Mouse (Mus musculus) ES-Bruce4 (cell line): Measurements from ENCODE around the gene Anxa6. TPM values are rescaled to one million over a fixed set of nuclear protein-coding genes. Genes with fewer than 3 reads are reported as not detected.

Source experiments
- H3K27ac ChIP-seq: 2 replicates; pipeline ENCODE4 v1.5.1; 2012; ENCODE audit warnings: low read length, inconsistent platforms; ENCODE audit not compliant: insufficient read depth
- H3K27me3 ChIP-seq: 2 replicates; pipeline ENCODE4 v1.6.1; 2012; ENCODE audit warnings: mild to moderate bottlenecking, low read length, inconsistent platforms; ENCODE audit not compliant: control insufficient read depth, poor library complexity, insufficient read depth, severe bottlenecking
- H3K36me3 ChIP-seq: 2 replicates; pipeline ENCODE4 v1.6.1; 2012; ENCODE audit warnings: inconsistent platforms, mild to moderate bottlenecking, low read length, moderate library complexity; ENCODE audit not compliant: control insufficient read depth, poor library complexity, insufficient read depth, severe bottlenecking
- H3K4me1 ChIP-seq: one replicate; pipeline ENCODE4 v1.8.1; 2011; ENCODE audit warnings: low read length; ENCODE audit not compliant: control insufficient read depth, insufficient read depth
- H3K4me3 ChIP-seq: 2 replicates; pipeline ENCODE4 v1.5.1; 2011; ENCODE audit warnings: low read depth, mild to moderate bottlenecking, low read length
- H3K9ac ChIP-seq: 2 replicates; pipeline ENCODE4 v1.6.1; 2012; ENCODE audit warnings: low read depth, mild to moderate bottlenecking, inconsistent platforms; ENCODE audit not compliant: poor library complexity, severe bottlenecking
- H3K9me3 ChIP-seq: replicated peaks from 2 replicates; pipeline ENCODE4 v1.6.1; 2012; ENCODE audit warnings: mild to moderate bottlenecking, low read length, inconsistent platforms; ENCODE audit not compliant: control insufficient read depth, poor library complexity, insufficient read depth, severe bottlenecking
- CTCF ChIP-seq: IDR thresholded peaks from one replicate; pipeline ENCODE4 v1.8.1; 2011; ENCODE audit warnings: low read depth, low read length
- EP300 ChIP-seq: IDR thresholded peaks from 2 replicates; pipeline ENCODE4 v1.6.1; 2011; ENCODE audit warnings: low read depth, low read length; ENCODE audit not compliant: insufficient read depth
- POLR2A ChIP-seq: IDR thresholded peaks from one replicate; pipeline ENCODE4 v1.8.1; 2011; ENCODE audit warnings: low read length; ENCODE audit not compliant: insufficient read depth
- polyA plus RNA-seq: library from polyadenylated mRNA; stranded (reverse); fragments of >200 nt; gene quantifications from 2 replicates; pipeline ENCODE4 v1.2.4, GENCODE M21; 2011; ENCODE audit warnings: low read depth; ENCODE audit not compliant: missing spikeins, insufficient read depth, insufficient read length

The Anxa6 gene
- polyA plus RNA-seq, 1 experiment, result 76.1 TPM

GRCm38 (mm10) chr11:55066921-55067320, 33.7 kb upstream of the Anxa6 start:
- Histone ChIP-seq H3K9me3 (no peaks in the 10 kb centered on the region), H3K27me3 (no peaks in the 10 kb centered on the region), H3K36me3 (no peaks in the 10 kb centered on the region), H3K4me1 (no peaks in the 10 kb centered on the region), H3K9ac (no peak overlapping the region), H3K27ac (no peak overlapping the region), H3K4me3 (no peak overlapping the region)
- TF ChIP-seq POLR2A (no peak), CTCF (no peak), EP300 (no peak)

GRCm38 (mm10) chr11:55062856-55063255, 29.6 kb upstream of the Anxa6 start:
- H3K36me3 ChIP-seq, result no peaks in the 10 kb centered on the region
- H3K27ac ChIP-seq, result no peak overlapping the region
- H3K4me3 ChIP-seq, result no peak overlapping the region
- H3K4me1 ChIP-seq, result no peaks in the 10 kb centered on the region
- no peaks in the 10 kb centered on the region for H3K27me3 ChIP-seq
- TF ChIP-seq EP300, result no peak
- no peak for TF ChIP-seq CTCF
- no peak for TF ChIP-seq POLR2A
- H3K9ac ChIP-seq, result no peak overlapping the region
- no peaks in the 10 kb centered on the region for H3K9me3 ChIP-seq

GRCm38 (mm10) chr11:55060802-55061201, 27.6 kb upstream of the Anxa6 start:
- H3K9ac ChIP-seq, result no peak overlapping the region
- no peaks in the 10 kb centered on the region for H3K27me3 ChIP-seq
- no peaks in the 10 kb centered on the region for H3K9me3 ChIP-seq
- no peaks in the 10 kb centered on the region for H3K36me3 ChIP-seq
- no peak overlapping the region for H3K27ac ChIP-seq
- H3K4me3 ChIP-seq, result no peak overlapping the region
- H3K4me1 ChIP-seq, result no peaks in the 10 kb centered on the region
- TF ChIP-seq CTCF (no peak), POLR2A (no peak), EP300 (no peak)

GRCm38 (mm10) chr11:55057511-55057910, 24.3 kb upstream of the Anxa6 start:
- TF ChIP-seq CTCF (peak; percentile 21), EP300 (no peak)
- no peak overlapping the region for H3K27ac ChIP-seq
- H3K4me1 ChIP-seq, result no peaks in the 10 kb centered on the region
- no peak overlapping the region for H3K9ac ChIP-seq
- no peak overlapping the region for H3K4me3 ChIP-seq
- no peaks in the 10 kb centered on the region for H3K36me3 ChIP-seq
- no peaks in the 10 kb centered on the region for H3K27me3 ChIP-seq
- H3K9me3 ChIP-seq, result no peaks in the 10 kb centered on the region

DNA sequence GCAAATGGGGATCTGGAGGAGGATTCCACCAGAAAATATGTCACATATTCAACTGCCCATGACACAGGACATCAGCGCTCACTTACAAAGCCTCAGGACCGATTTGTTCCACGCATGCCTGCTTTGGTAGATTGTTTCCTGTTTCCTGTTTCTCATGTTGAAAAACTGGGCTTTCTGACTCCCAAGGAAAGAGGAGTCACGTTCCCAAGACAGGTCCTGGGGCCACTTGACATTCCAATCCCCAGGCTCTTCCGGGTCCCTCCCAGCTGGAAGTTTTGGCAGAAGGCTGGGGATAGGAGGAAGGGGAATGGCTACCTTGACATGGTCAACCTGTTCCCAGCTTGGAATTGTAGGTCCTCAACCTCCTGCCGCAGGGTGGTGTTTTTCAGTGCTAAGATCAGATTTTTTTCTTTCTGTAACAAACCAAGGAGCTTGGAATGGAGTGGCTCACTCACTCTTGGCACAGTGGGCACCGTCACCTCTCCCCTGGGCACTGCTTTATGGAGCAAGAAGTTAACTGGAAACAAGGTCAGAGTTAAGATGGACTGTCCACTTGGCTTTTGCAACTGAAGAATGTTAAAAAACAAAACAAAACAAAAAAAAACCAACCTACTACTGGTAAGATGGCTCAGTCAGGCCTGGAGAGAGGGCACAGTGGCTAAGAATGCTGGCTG, 17.7 kb upstream of the Anxa6 start:
- Histone ChIP-seq H3K9ac (no peak overlapping the region), H3K36me3 (no peaks in the 10 kb centered on the region), H3K27me3 (no peaks in the 10 kb centered on the region), H3K9me3 (no peaks in the 10 kb centered on the region), H3K27ac (no peak overlapping the region), H3K4me1 (no peaks in the 10 kb centered on the region), H3K4me3 (no peak overlapping the region)
- TF ChIP-seq POLR2A, result no peak
- no peak for TF ChIP-seq EP300
- no peak for TF ChIP-seq CTCF

- no peak overlapping the region for H3K4me3 ChIP-seq
- no peaks in the 10 kb centered on the region for H3K9me3 ChIP-seq
- peaks cover 1% of the 10 kb centered on the region for H3K4me1 ChIP-seq
- TF ChIP-seq CTCF (peak; percentile 58), POLR2A (no peak), EP300 (no peak)
- no peak overlapping the region for H3K9ac ChIP-seq
- no peaks in the 10 kb centered on the region; the same call in 1 of the 2 replicates for H3K27me3 ChIP-seq
- H3K27ac ChIP-seq, result no peak overlapping the region
- H3K36me3 ChIP-seq, result no peaks in the 10 kb centered on the region
Measured at GRCm38 (mm10) chr11:55046600-55046999, 13.4 kb upstream of the Anxa6 start.
